Mouse (Mus musculus): ENCODE results near the gene Dennd2c. TPM values are rescaled to one million over a fixed set of nuclear protein-coding genes. Genes with fewer than 3 reads are reported as not detected.

Gene Dennd2c
- polyA plus RNA-seq, 1 experiment from 2014 or later = 1.5 TPM

DNA sequence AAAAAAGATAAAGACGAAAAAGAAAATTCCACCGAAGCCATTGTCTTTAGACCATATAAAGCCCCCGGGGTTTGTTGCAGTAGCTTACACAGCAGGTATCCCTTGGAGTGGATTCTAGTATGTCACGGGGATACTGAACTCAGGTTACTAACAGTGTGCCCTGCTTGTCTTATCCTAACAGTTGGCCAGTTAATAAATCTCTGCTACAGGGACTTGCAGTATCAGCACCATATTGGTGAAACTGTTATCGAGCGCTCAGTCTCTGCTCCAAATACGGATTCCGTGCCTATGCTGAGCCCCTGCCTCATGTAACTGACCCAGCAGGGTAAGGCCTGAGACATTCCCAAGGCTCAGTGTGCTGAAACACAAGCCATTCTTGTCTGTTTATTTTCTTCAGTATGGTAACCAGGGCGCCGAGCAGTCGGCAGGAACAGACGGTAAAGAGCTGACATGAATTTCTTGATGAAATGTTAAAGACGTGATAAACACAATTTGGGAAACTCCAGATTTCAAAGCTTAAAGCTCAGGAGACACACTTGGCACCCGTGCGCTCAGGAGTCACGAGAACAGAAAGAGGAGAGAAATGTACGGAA lies 20.4 kb upstream of the Dennd2c start:
- no peak overlapping the region for H3K4me2 ChIP-seq
- no peaks in the 10 kb centered on the region for H3K27me3 ChIP-seq
- WGBS = 87% methylated on average over 17 of the region's 17 CpGs

DNA sequence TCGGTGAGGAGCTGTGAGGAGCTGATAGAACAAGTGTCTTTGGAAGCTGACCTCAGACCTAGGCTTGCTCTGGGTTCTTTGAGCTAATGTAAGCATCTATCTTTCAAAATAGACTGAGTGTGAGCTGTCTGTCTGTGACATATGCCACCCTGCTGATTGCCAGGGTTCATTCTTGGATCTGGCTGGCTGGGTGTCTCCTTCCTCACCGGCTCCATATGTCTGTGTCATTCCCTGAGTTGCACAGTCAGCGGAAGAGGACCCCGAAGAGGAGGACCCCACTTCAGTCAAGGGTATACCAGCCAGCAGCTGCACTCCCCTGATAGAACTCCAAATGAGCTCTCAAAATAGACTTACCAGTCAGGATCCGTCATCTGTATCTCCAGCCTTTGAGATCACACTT lies 19.6 kb upstream of the Dennd2c start:
- WGBS = 96% methylated on average over 5 of the region's 5 CpGs
- H3K4me2 ChIP-seq = no peak overlapping the region
- no peaks in the 10 kb centered on the region for H3K9me3 ChIP-seq
- H3K9ac ChIP-seq = no peak overlapping the region
- no peak for ATAC-seq (ENCODE audit: low FRiP score)
- H3K27me3 ChIP-seq = no peaks in the 10 kb centered on the region
- H3K36me3 ChIP-seq = no peaks in the 10 kb centered on the region
- H3K4me3 ChIP-seq = no peak overlapping the region
- H3K27ac ChIP-seq = no peak overlapping the region
- peaks cover 5% of the 10 kb centered on the region; the same call in 1 of the 2 replicates for H3K4me1 ChIP-seq (replicated peaks)

More for the DNA sequence above, 20.4 kb upstream of the Dennd2c start:
- Histone ChIP-seq H3K9me3 (no peaks in the 10 kb centered on the region), H3K4me3 (no peak overlapping the region), H3K4me1 (replicated peaks) (peaks cover 5% of the 10 kb centered on the region; the same call in 1 of the 2 replicates), H3K27ac (no peak overlapping the region), H3K9ac (no peak overlapping the region), H3K36me3 (no peaks in the 10 kb centered on the region)
- no peak for ATAC-seq (ENCODE audit: low FRiP score)

DNA sequence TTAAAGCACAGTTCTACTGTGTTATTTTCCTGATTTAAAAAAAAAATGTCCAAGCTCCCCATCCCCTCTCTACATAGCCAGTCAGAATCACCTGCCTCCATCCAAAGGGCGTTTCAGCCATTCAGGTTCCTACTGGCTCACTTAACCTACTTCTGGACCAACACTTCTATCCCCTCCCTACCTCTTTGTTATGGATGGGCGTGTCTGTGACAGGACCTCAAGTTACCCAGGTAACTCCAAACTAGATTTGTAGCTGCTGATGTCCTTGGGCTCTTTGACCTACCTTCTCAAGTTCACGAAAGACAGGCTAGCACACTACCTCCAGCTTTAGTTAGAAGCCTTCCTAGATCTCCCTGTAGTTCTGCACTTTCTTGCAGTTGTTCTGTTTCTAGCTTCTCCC lies 16.4 kb upstream of the Dennd2c start:
- WGBS = 85% methylated on average over 3 of the region's 3 CpGs
- no peaks in the 10 kb centered on the region for H3K27me3 ChIP-seq
- no peak overlapping the region for H3K27ac ChIP-seq
- no peaks in the 10 kb centered on the region for H3K36me3 ChIP-seq
- no peaks in the 10 kb centered on the region for H3K9me3 ChIP-seq
- H3K4me3 ChIP-seq = no peak overlapping the region
- H3K9ac ChIP-seq = no peak overlapping the region
- ATAC-seq (ENCODE audit: low FRiP score) = no peak
- H3K4me2 ChIP-seq = no peak overlapping the region
- peaks cover 4% of the 10 kb centered on the region; the same call in 1 of the 2 replicates for H3K4me1 ChIP-seq (replicated peaks)

DNA sequence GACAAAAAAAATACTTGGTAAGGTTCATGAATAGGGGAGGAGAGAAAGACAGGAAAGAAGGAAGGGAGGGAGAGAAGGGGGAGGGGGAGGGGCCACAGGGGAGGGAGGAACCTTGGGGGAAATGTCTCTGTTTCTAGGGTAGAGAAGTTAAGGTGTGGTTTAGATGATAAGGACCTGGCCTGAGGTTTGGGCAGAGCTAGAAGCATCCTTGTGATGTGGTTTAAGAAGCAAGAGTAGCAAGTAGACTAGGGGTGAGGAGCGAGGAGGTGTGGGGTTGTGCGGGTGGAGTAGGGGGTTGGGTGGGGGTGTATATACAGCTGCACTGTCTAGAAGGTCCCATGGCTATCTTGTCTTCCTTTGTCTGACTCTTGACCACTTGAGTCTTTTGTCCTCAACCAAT lies 10.7 kb upstream of the Dennd2c start:
- no peaks in the 10 kb centered on the region for H3K36me3 ChIP-seq
- H3K4me3 ChIP-seq = no peak overlapping the region
- H3K4me2 ChIP-seq = no peak overlapping the region
- no peak for ATAC-seq (ENCODE audit: low FRiP score)
- H3K9me3 ChIP-seq = no peaks in the 10 kb centered on the region
- H3K27ac ChIP-seq = no peak overlapping the region
- no peak overlapping the region for H3K9ac ChIP-seq
- 97% methylated on average over 2 of the region's 2 CpGs for WGBS
- H3K4me1 ChIP-seq (replicated peaks) = no peaks in the 10 kb centered on the region
- H3K27me3 ChIP-seq = no peaks in the 10 kb centered on the region

DNA sequence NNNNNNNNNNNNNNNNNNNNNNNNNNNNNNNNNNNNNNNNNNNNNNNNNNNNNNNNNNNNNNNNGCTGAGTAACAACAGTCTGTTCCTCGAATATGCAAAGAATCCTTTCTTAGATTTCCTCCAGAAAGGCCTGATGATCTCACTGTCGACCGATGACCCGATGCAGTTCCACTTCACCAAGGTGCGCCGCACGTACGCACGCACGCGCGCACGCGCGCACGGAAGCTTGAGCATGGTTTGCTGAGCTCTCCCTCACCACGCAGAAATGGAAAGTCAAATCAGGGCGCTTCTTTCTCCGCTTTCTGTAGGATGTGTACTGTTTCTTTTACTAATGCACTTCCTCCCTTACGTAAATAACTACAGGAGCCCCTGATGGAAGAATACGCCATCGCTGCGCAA lies 3.7 kb upstream of the Dennd2c start:
- WGBS = 74% methylated on average over 23 of the region's 23 CpGs
- no peak for ATAC-seq (ENCODE audit: low FRiP score)
- H3K9ac ChIP-seq = no peak overlapping the region
- H3K4me2 ChIP-seq = no peak overlapping the region
- no peaks in the 10 kb centered on the region for H3K36me3 ChIP-seq
- H3K27ac ChIP-seq = no peak overlapping the region
- H3K27me3 ChIP-seq = peaks cover 29% of the 10 kb centered on the region
- H3K9me3 ChIP-seq = no peaks in the 10 kb centered on the region
- peaks cover 14% of the 10 kb centered on the region for H3K4me1 ChIP-seq (replicated peaks)
- no peak overlapping the region for H3K4me3 ChIP-seq

DNA sequence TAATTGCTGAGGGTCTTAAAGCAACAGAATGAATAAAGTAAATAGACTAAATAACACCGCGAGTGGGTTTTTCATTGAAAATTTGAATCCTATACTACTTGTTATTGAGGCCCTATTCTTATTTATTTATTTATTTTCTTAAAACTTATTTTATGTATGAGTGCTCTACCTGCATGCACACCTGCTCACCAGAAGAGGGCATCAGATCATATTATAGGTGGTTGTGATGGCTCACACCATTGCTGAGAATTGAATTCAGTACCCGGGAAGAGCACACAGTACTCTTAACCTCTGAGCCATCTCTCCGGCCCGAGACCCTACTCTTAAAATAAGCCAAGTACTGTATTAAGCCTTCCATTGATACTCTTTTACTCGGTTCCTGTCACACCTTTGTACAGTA lies 2.7 kb upstream of the Dennd2c start:
- Histone ChIP-seq H3K36me3 (no peaks in the 10 kb centered on the region), H3K27me3 (peaks cover 39% of the 10 kb centered on the region), H3K27ac (no peak overlapping the region), H3K4me2 (no peak overlapping the region), H3K9ac (no peak overlapping the region), H3K9me3 (no peaks in the 10 kb centered on the region), H3K4me3 (no peak overlapping the region), H3K4me1 (replicated peaks) (peaks cover 14% of the 10 kb centered on the region)
- ATAC-seq (ENCODE audit: low FRiP score) = no peak
- 86% methylated on average over 6 of the region's 6 CpGs for WGBS

DNA sequence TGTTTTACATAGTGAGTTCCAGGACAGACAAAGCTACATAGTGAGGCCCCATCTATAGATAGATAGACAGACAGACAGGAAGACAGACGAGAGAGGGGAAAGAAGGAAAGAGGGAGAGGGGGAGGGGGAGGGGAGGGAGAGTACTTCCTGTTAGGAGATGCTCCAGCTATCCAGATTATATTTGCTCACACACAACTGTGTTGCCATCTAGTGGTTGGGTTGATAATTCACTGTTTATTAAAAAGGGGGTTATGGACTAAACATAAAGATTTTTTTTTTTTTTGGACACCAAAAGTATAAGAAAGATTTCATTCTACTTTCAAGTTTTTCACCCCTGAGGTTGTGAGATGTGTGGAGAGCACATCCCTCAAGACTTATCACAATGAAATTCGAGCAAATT lies 1.7 kb upstream of the Dennd2c start:
- no peak for ATAC-seq (ENCODE audit: low FRiP score)
- 63% methylated on average over 2 of the region's 2 CpGs for WGBS
- H3K36me3 ChIP-seq = no peaks in the 10 kb centered on the region
- H3K9ac ChIP-seq = no peak overlapping the region
- no peak overlapping the region for H3K4me3 ChIP-seq
- no peaks in the 10 kb centered on the region for H3K9me3 ChIP-seq
- H3K4me2 ChIP-seq = no peak overlapping the region
- H3K27ac ChIP-seq = no peak overlapping the region
- H3K27me3 ChIP-seq = peaks cover 43% of the 10 kb centered on the region
- H3K4me1 ChIP-seq (replicated peaks) = peaks cover 14% of the 10 kb centered on the region

DNA sequence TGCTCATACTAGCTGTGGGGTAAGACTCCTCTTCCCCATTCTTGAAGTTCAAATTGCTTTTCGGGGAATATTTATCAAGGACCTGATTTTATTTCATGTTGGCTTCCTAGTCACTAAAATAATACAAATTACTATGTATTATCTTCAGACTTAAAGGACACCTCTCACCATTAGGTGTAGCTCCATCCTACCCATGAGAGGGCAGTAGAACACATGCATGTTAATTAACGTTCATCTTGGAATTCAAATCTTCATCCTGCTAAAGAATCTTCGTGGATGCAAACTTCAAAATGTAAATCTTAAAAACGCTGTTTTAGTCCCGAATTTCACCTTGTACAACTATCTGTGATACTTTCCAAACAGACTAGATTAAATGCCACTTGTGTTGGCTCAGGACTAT lies 1.2 kb upstream of the Dennd2c start:
- Histone ChIP-seq H3K36me3 (no peaks in the 10 kb centered on the region), H3K27ac (no peak overlapping the region), H3K27me3 (peaks cover 43% of the 10 kb centered on the region), H3K9ac (no peak overlapping the region), H3K9me3 (no peaks in the 10 kb centered on the region), H3K4me2 (no peak overlapping the region), H3K4me1 (replicated peaks) (peaks cover 14% of the 10 kb centered on the region), H3K4me3 (no peak overlapping the region)
- 67% methylated on average over 5 of the region's 5 CpGs for WGBS
- ATAC-seq (ENCODE audit: low FRiP score) = no peak

DNA sequence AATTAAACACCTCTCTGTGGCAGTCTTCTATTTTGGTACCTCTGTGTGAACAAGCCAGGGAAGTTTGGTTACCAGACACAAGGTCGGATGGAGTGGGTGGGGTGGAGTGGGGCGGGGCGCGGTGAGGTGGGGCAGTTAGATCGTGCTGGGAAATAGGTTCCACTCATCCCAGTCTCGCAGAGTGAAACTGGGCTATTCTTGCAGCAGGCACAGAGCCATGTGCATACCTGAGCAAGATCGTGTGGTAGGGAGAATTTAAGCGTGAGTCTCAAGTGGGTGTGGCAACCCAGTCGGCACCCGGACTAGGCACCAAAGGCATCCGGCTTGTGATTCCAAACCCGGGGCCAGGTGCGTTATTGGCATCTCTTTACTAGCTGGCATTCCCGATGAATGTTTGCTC lies 495 bp upstream of the Dennd2c start:
- H3K27ac ChIP-seq = no peak overlapping the region
- H3K4me1 ChIP-seq (replicated peaks) = peaks cover 14% of the 10 kb centered on the region
- WGBS = 3% methylated on average over 14 of the region's 14 CpGs
- H3K4me2 ChIP-seq = peak overlapping the region; percentile 93
- H3K4me3 ChIP-seq = peak overlapping the region; percentile 64
- peaks cover 43% of the 10 kb centered on the region for H3K27me3 ChIP-seq
- no peaks in the 10 kb centered on the region for H3K9me3 ChIP-seq
- 0 out of 2 replicates have a peak, but pooled peaks have one; percentile 29 for ATAC-seq (ENCODE audit: low FRiP score)
- H3K36me3 ChIP-seq = no peaks in the 10 kb centered on the region
- peak overlapping the region; percentile 77; the same call in 1 of the 2 replicates for H3K9ac ChIP-seq

DNA sequence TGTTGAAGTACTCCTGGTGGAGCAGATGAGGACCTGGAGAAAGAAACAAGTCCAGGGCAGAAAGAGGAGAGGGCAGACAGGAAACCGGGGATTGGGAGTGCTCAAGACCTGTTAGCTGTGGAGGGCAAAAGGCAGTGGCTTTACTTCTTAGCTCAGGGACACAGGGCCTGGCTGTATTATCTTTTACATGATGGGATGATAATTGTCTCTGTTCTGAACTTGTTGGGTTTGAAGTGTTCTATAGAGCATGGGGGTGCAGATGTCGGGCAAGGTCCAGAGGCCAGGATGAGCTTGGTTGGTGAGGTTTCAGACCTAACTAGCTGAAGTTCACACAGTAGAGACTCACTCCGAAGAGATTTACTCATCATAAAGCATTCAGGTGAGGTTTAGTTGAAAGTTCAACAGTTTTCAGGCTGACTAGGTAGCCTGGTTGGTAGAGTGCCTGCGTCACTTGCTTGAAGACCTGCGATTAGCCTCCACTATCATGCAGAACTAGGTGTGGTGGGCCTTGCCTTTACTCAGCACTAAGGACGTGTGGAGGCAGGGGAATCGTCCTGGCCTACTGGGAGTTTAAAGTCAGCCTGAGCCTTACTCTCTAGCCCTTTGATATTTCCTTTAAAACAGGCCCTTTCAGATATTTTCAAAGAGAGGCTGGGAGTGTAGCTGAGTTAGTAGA lies 5.3 kb downstream of the Dennd2c start:
- H3K4me2 ChIP-seq = no peak overlapping the region
- peaks cover 6% of the 10 kb centered on the region for H3K4me1 ChIP-seq (replicated peaks)
- 90% methylated on average over 7 of the region's 7 CpGs for WGBS
- ATAC-seq (ENCODE audit: low FRiP score) = no peak
- H3K36me3 ChIP-seq = no peaks in the 10 kb centered on the region
- H3K9ac ChIP-seq = no peak overlapping the region
- no peak overlapping the region for H3K27ac ChIP-seq
- peaks cover 28% of the 10 kb centered on the region for H3K27me3 ChIP-seq
- no peak overlapping the region for H3K4me3 ChIP-seq
- H3K9me3 ChIP-seq = no peaks in the 10 kb centered on the region

DNA sequence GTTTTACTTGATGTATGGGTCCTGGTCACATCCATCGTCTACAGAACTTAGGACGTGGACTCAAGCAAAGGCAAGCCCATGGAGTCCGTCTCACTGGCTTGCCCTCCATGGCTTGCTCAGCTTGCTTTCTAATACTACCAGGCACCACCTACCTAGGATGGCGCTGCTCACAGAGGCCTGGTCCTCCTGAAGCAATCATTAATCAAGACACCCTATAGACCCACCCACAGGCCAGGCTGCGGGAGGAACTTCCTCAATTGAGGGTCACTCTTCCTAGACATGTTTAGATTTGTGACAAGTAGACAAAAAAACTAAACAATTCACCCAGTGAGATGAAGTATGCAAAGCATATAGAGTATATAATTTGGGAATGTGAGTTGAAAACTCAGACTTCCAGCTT lies 9.8 kb downstream of the Dennd2c start:
- H3K27me3 ChIP-seq = peaks cover 4% of the 10 kb centered on the region; the same call in 1 of the 2 replicates
- H3K4me3 ChIP-seq = no peak overlapping the region
- 82% methylated on average over 5 of the region's 5 CpGs for WGBS
- no peak overlapping the region for H3K4me2 ChIP-seq
- H3K9ac ChIP-seq = no peak overlapping the region
- H3K36me3 ChIP-seq = no peaks in the 10 kb centered on the region
- no peak overlapping the region for H3K27ac ChIP-seq
- H3K9me3 ChIP-seq = no peaks in the 10 kb centered on the region
- no peak for ATAC-seq (ENCODE audit: low FRiP score)
- no peaks in the 10 kb centered on the region for H3K4me1 ChIP-seq (replicated peaks)

DNA sequence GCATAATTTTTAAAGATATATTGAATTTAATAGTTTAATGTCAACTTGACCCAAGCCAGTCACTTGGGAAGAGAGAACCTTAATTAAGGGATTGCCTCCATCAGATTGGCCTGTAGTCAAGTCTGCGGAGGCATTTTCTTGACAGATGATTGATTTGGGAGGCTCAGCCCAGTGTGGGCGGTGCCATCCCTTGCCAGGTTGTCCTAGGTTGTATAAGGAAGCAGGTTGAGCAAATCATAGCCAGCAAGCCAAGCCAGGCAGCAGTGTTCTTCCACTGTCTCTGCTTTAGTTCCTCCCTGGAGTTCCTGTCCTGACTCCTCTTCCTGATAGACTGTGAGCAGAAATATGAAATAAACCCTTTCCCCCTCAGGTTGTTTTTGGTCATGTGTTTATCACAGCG lies 21.2 kb downstream of the Dennd2c start:
- H3K27me3 ChIP-seq = peaks cover 15% of the 10 kb centered on the region
- H3K27ac ChIP-seq = no peak overlapping the region
- H3K4me3 ChIP-seq = no peak overlapping the region
- peaks cover 5% of the 10 kb centered on the region; the same call in 1 of the 2 replicates for H3K4me1 ChIP-seq (replicated peaks)
- WGBS = 90% methylated on average over 3 of the region's 3 CpGs
- H3K9ac ChIP-seq = no peak overlapping the region
- no peak for ATAC-seq (ENCODE audit: low FRiP score)
- H3K4me2 ChIP-seq = no peak overlapping the region
- H3K36me3 ChIP-seq = no peaks in the 10 kb centered on the region
- no peaks in the 10 kb centered on the region for H3K9me3 ChIP-seq

DNA sequence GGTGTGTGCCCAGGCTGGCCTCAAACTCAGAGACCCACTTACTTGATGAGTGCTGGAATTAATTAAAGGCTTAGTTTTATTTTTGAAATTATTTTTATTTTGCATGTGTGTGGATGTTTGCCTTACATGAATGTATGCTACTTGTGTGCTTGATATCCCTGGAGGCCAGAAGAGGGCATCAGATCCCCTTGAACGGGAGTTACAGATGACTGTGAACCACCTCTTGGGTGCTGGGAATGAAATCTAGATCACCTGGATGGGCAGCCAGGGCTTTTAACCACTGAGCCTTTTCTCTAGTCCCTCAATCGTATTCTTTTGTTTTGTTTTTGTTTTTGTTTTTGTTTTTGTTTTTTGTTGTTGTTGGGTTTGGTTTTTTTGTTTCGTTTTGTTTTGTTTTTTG lies 23.7 kb downstream of the Dennd2c start:
- no peak for ATAC-seq (ENCODE audit: low FRiP score)
- Histone ChIP-seq H3K27ac (no peak overlapping the region), H3K4me1 (replicated peaks) (peaks cover 13% of the 10 kb centered on the region), H3K9ac (no peak overlapping the region), H3K36me3 (no peaks in the 10 kb centered on the region), H3K4me2 (no peak overlapping the region), H3K27me3 (peaks cover 21% of the 10 kb centered on the region), H3K4me3 (no peak overlapping the region), H3K9me3 (no peaks in the 10 kb centered on the region)
- WGBS = 92% methylated on average over 3 of the region's 3 CpGs

Measured in hindbrain, embryonic 13.5 days (tissue).